Mouse (Mus musculus): ENCODE measurements around the gene Gdf5.
A peak's percentile ranks its signal among the peaks of the same experiment; 100 is the strongest.

- TF ChIP-seq CTCF (IDR thresholded peaks at IDR 0.05; ENCODE audit: extremely low read depth, insufficient read depth, low read length): peak; percentile 64
- TF ChIP-seq POLR2A (IDR thresholded peaks at IDR 0.05; ENCODE audit: extremely low read depth, insufficient read depth, low read length): no peak
These were observed 6.8 kb upstream of the Gdf5 start for GRCm38 (mm10) chr2:155952006-155952405.

Measured in cortical plate, adult 2 months (tissue).